Mouse (Mus musculus) olfactory bulb, adult 2 months (tissue): ENCODE results near the gene Gm10260. TPM values are rescaled to one million over a fixed set of nuclear protein-coding genes. Genes with fewer than 3 reads are reported as not detected.

Source experiments
- H3K27ac ChIP-seq: fragments of 200-500 bp; 2 replicates; pipeline ENCODE4 v1.5.1; 2012; ENCODE audit warnings: low read depth, low read length; ENCODE audit not compliant: insufficient read depth
- H3K4me1 ChIP-seq: fragments of 200-500 bp; 2 replicates; pipeline ENCODE4 v1.6.1; 2012; ENCODE audit warnings: low read length; ENCODE audit not compliant: control insufficient read depth, insufficient read depth
- H3K4me3 ChIP-seq: fragments of 200-500 bp; 2 replicates; pipeline ENCODE4 v1.5.1; 2012; ENCODE audit warnings: mild to moderate bottlenecking, low read depth, low read length, moderate library complexity; ENCODE audit not compliant: insufficient read depth
- CTCF ChIP-seq: fragments of 200-500 bp; IDR thresholded peaks from 2 replicates; pipeline ENCODE4 v1.5.1; 2012; ENCODE audit warnings: low read depth, mild to moderate bottlenecking, low read length, moderate library complexity; ENCODE audit not compliant: insufficient read depth
- POLR2A ChIP-seq: fragments of 200-500 bp; IDR thresholded peaks from 2 replicates; pipeline ENCODE4 v1.6.1; 2012; ENCODE audit warnings: mild to moderate bottlenecking, low read depth, low read length, moderate library complexity; ENCODE audit not compliant: insufficient read depth
- WGBS: fragments of 180-500 bp; shearing (Covaris S2); methylation state at CpG from one replicate; pipeline ENCODE4 v1.1.7; 2018; 5-methylcytosine and 5-hydroxymethylcytosine counted together
- polyA plus RNA-seq: library from polyadenylated mRNA; stranded (reverse); fragments of >200 nt; gene quantifications from 2 replicates; pipeline ENCODE4 v1.2.4, GENCODE M21; 2012; ENCODE audit warnings: low replicate concordance; ENCODE audit not compliant: missing spikeins, insufficient read depth, insufficient read length

Gm10260 gene
- polyA plus RNA-seq, 1 experiment = not detected

- TF ChIP-seq CTCF = no peak
- no peak for TF ChIP-seq POLR2A
- H3K27ac ChIP-seq = no peak overlapping the region
- WGBS = 93% methylated on average over 8 of the region's 8 CpGs
Measured at GRCm38 (mm10) chr13:97783423-97784143, 23.2 kb upstream of the Gm10260 start.

GRCm38 (mm10) chr13:97782063-97782462 is 21.6 kb upstream of the Gm10260 start:
- H3K4me3 ChIP-seq = no peak overlapping the region
- 76% methylated on average over 7 of the region's 7 CpGs for WGBS
- no peak overlapping the region for H3K27ac ChIP-seq
- H3K4me1 ChIP-seq = no peaks in the 10 kb centered on the region
- TF ChIP-seq CTCF (no peak), POLR2A (no peak)

More at GRCm38 (mm10) chr13:97783423-97784143, 23.2 kb upstream of the Gm10260 start:
- Histone ChIP-seq H3K4me3 (no peak overlapping the region), H3K4me1 (no peaks in the 10 kb centered on the region)

- TF ChIP-seq POLR2A (no peak), CTCF (no peak)
- 89% methylated on average over 7 of the region's 7 CpGs for WGBS
- Histone ChIP-seq H3K4me1 (peaks cover 2% of the 10 kb centered on the region; the same call in 1 of the 2 replicates), H3K4me3 (no peak overlapping the region), H3K27ac (no peak overlapping the region)
Measured at GRCm38 (mm10) chr13:97781637-97782036, 21.2 kb upstream of the Gm10260 start.

GRCm38 (mm10) chr13:97780556-97780955 is 20.1 kb upstream of the Gm10260 start:
- H3K4me1 ChIP-seq = peaks cover 2% of the 10 kb centered on the region; the same call in 1 of the 2 replicates
- 92% methylated on average over 2 of the region's 2 CpGs for WGBS
- H3K27ac ChIP-seq = no peak overlapping the region
- H3K4me3 ChIP-seq = no peak overlapping the region
- no peak for TF ChIP-seq POLR2A
- TF ChIP-seq CTCF = no peak

- WGBS = 89% methylated on average over 8 of the region's 8 CpGs
- no peak overlapping the region for H3K27ac ChIP-seq
- peaks cover 5% of the 10 kb centered on the region; the same call in 1 of the 2 replicates for H3K4me1 ChIP-seq
- no peak for TF ChIP-seq POLR2A
- TF ChIP-seq CTCF = no peak
- no peak overlapping the region for H3K4me3 ChIP-seq
Measured at GRCm38 (mm10) chr13:97779657-97780445, 19.4 kb upstream of the Gm10260 start.

GRCm38 (mm10) chr13:97778698-97779194 is 18.3 kb upstream of the Gm10260 start:
- H3K4me1 ChIP-seq = peaks cover 5% of the 10 kb centered on the region; the same call in 1 of the 2 replicates
- no peak overlapping the region for H3K27ac ChIP-seq
- no peak for TF ChIP-seq CTCF
- TF ChIP-seq POLR2A = no peak
- H3K4me3 ChIP-seq = no peak overlapping the region
- WGBS = 88% methylated on average over 5 of the region's 5 CpGs

GRCm38 (mm10) chr13:97777667-97778066 is 17.2 kb upstream of the Gm10260 start:
- 74% methylated on average over 2 of the region's 2 CpGs for WGBS

GRCm38 (mm10) chr13:97776702-97777101 is 16.3 kb upstream of the Gm10260 start:
- Histone ChIP-seq H3K4me3 (no peak overlapping the region), H3K27ac (no peak overlapping the region), H3K4me1 (peaks cover 5% of the 10 kb centered on the region; the same call in 1 of the 2 replicates)
- WGBS = 63% methylated on average over 3 of the region's 3 CpGs
- TF ChIP-seq CTCF = no peak
- no peak for TF ChIP-seq POLR2A

More at GRCm38 (mm10) chr13:97777667-97778066, 17.2 kb upstream of the Gm10260 start:
- Histone ChIP-seq H3K27ac (no peak overlapping the region), H3K4me1 (peaks cover 5% of the 10 kb centered on the region; the same call in 1 of the 2 replicates), H3K4me3 (no peak overlapping the region)
- TF ChIP-seq CTCF (no peak), POLR2A (no peak)
